Mouse (Mus musculus) megakaryocyte, adult 5-6 weeks (primary cell): Measurements from ENCODE around the gene Tmc5. TPM values are rescaled to one million over a fixed set of nuclear protein-coding genes. Genes with fewer than 3 reads are reported as not detected.

ENCODE experiments used
- total RNA-seq, 2 experiments: library from RNA; stranded (forward) in 1 of 2; stranded (reverse) in 1 of 2; fragments of 153-499, 151-499 nt in 1 of 2; fragments of 221-1000, 200-1000 nt in 1 of 2; gene quantifications; 2 replicates each; pipeline versions ENCODE4 v1.2.3 to v1.2.4; 2015 to 2017

Gene Tmc5
- total RNA-seq, 2 experiments from 2014 or later: not detected

Other genes with a start within 250 kb of the Tmc5 start
- not detected in 2 replicates for gene Syt17, start 149.1 kb upstream of the Tmc5 start, total RNA-seq (2015)
- gene Syt17, start 149.1 kb upstream of the Tmc5 start, total RNA-seq (2017): not detected in 2 replicates
- gene Itpripl2, start 105.3 kb upstream of the Tmc5 start, total RNA-seq (2015): 16.5 and 17.1 TPM in 2 replicates
- gene Itpripl2, start 105.3 kb upstream of the Tmc5 start, total RNA-seq (2017): 32.1 and 36.1 TPM in 2 replicates
- 18.3 and 19.5 TPM in 2 replicates for gene Coq7, start 63.9 kb upstream of the Tmc5 start, total RNA-seq (2015)
- 20.9 and 21.5 TPM in 2 replicates for gene Coq7, start 63.9 kb upstream of the Tmc5 start, total RNA-seq (2017)
- gene Tmc7, start 12.6 kb upstream of the Tmc5 start, total RNA-seq (2015): 0.05 and 0.54 TPM in 2 replicates
- 0.11 TPM in 1 of 2 replicates, not detected in the other for gene Tmc7, start 12.6 kb upstream of the Tmc5 start, total RNA-seq (2017)
- gene Gde1, start 108.5 kb downstream of the Tmc5 start, total RNA-seq (2015): 39.3 and 42.4 TPM in 2 replicates
- gene Gde1, start 108.5 kb downstream of the Tmc5 start, total RNA-seq (2017): 30.2 and 33.0 TPM in 2 replicates
- 12.2 and 13.5 TPM in 2 replicates for gene Ccp110, start 115.3 kb downstream of the Tmc5 start, total RNA-seq (2015)
- gene Ccp110, start 115.3 kb downstream of the Tmc5 start, total RNA-seq (2017): 9.6 and 21.1 TPM in 2 replicates
- gene Vps35l, start 142.9 kb downstream of the Tmc5 start, total RNA-seq (2015): 40.4 and 51.6 TPM in 2 replicates
- 49.5 and 49.7 TPM in 2 replicates for gene Vps35l, start 142.9 kb downstream of the Tmc5 start, total RNA-seq (2017)